Mouse (Mus musculus) embryonic facial prominence, embryonic 14.5 days (tissue): ENCODE measurements around the gene Iqgap2. TPM values are rescaled to one million over a fixed set of nuclear protein-coding genes. Genes with fewer than 3 reads are reported as not detected.

Source experiments
- ATAC-seq: fragments of 200-750 bp; cut with Nextera tagmentation; 2 replicates; pipeline ENCODE4 v1.8.0; 2017; ENCODE audit warnings: low read depth, moderate number of reproducible peaks, moderate TSS enrichment
- DNase-seq: peaks from one replicate; pipeline ENCODE4 v3.0.0-alpha.2; 2015; ENCODE audit warnings: low spot score
- H3K27ac ChIP-seq: fragments of 300-500 bp; sonication (generic); replicated peaks from 2 replicates; pipeline ENCODE4 v1.5.1; 2014; ENCODE audit warnings: low read depth, mild to moderate bottlenecking, low read length, moderate library complexity
- H3K27me3 ChIP-seq: fragments of 300-500 bp; sonication (generic); replicated peaks from 2 replicates; pipeline ENCODE4 v1.6.1; 2014; ENCODE audit warnings: low read length; ENCODE audit not compliant: control insufficient read depth, insufficient read depth
- H3K36me3 ChIP-seq: fragments of 300-500 bp; sonication (generic); 2 replicates; pipeline ENCODE4 v1.6.1; 2014; ENCODE audit warnings: low read length, mixed read lengths; ENCODE audit not compliant: control insufficient read depth, insufficient read depth
- H3K4me1 ChIP-seq: fragments of 300-500 bp; sonication (generic); 2 replicates; pipeline ENCODE4 v1.6.1; 2014; ENCODE audit warnings: antibody characterized with exemption, low read length; ENCODE audit not compliant: control insufficient read depth, insufficient read depth
- H3K4me2 ChIP-seq: fragments of 300-500 bp; sonication (generic); 2 replicates; pipeline ENCODE4 v1.6.1; 2014; ENCODE audit warnings: low read depth, mild to moderate bottlenecking, low read length, moderate library complexity, mixed read lengths
- H3K4me3 ChIP-seq: fragments of 300-500 bp; sonication (generic); 2 replicates; pipeline ENCODE4 v1.5.1; 2014; ENCODE audit warnings: low read depth, mild to moderate bottlenecking, low read length
- H3K9ac ChIP-seq: fragments of 300-500 bp; sonication (generic); 2 replicates; pipeline ENCODE4 v1.6.1; 2014; ENCODE audit warnings: low read depth, mild to moderate bottlenecking, low read length, moderate library complexity, mixed read lengths
- H3K9me3 ChIP-seq: fragments of 300-500 bp; sonication (generic); 2 replicates; pipeline ENCODE4 v1.6.1; 2016; ENCODE audit warnings: low read length; ENCODE audit not compliant: control insufficient read depth
- WGBS: fragments of 180-500 bp; shearing (Covaris S2); extraction: QIAGEN DNeasy Blood & Tissue Kit; methylation state at CpG from one replicate; pipeline ENCODE4 v1.1.7; 2014; 5-methylcytosine and 5-hydroxymethylcytosine counted together
- polyA plus RNA-seq: library from polyadenylated mRNA; unstranded; fragments of >200 nt; fragmentation: Nextera tagmentation; extraction: Ambion mirVana; gene quantifications from 2 replicates; pipeline ENCODE4 v1.2.1, GENCODE M21; 2014

Iqgap2 gene
- polyA plus RNA-seq, 1 experiment from 2014 or later = 13.7 TPM

DNA sequence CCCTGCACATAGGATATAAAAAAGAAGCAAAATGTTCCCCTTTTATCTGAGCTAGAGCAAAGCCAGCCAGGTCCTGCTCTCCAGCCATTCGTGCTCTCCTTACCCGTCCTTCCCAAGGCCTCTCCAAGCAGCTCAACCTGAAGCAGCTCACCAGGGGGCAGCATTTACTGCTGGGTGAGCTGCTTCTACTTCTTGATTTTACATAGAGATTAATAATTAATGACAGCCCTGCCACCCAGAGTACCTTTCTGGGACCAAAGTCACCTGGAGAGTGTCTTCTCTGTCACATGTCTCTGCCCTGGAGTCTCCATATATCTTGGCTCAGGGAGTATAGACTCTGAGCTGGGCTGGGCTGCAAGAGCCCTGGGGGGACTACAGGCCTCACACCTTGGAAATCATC is 114.5 kb downstream of the Iqgap2 start:
- DNase-seq = peak; percentile 72
- no peak overlapping the region for H3K27ac ChIP-seq
- peaks cover 16% of the 10 kb centered on the region for H3K4me1 ChIP-seq
- WGBS = 22% methylated on average over 2 of the region's 2 CpGs
- H3K9ac ChIP-seq = no peak overlapping the region
- H3K4me2 ChIP-seq = no peak overlapping the region
- H3K27me3 ChIP-seq = no peaks in the 10 kb centered on the region
- H3K36me3 ChIP-seq = no peaks in the 10 kb centered on the region
- peak; percentile 38; the same call in 1 of the 2 replicates for ATAC-seq
- H3K9me3 ChIP-seq = no peaks in the 10 kb centered on the region
- no peak overlapping the region for H3K4me3 ChIP-seq

DNA sequence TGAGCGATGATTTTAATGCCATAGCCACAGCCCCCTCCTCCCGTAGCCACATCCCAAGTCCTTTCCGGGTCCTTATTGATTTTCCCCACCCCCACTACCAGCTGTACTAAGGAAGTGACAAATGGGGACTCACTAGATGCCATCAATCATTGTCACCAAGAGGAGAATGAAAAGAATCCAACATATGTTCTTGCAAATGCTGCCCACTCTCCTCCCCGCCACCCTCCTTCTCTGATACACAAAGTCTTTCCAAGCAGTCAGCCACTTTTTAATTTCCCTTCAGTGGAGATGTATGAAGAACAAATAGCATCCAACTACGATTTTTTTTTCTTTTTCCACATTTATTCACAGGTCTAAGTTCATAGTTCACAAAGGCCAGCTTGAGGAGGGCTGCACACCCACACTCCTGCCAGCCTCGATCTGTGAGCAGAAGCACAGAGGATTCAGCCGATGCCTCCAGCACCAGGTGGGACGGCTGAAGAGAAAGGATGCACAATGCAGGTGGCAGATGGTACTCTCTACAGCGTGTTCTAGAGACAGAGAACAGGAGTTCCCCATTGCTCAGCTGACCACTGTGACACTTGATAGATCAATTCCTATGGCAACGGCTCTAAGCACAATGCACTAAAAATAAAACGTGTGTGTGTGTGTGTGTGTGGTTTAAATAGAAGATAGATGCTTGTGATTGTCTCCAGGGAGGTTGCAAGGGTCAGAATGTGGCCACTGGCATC is 116.6 kb downstream of the Iqgap2 start:
- H3K9me3 ChIP-seq = no peaks in the 10 kb centered on the region
- DNase-seq = no peak
- H3K27me3 ChIP-seq = no peaks in the 10 kb centered on the region
- no peaks in the 10 kb centered on the region for H3K36me3 ChIP-seq
- no peak overlapping the region for H3K9ac ChIP-seq
- H3K4me1 ChIP-seq = peaks cover 20% of the 10 kb centered on the region
- no peak overlapping the region for H3K4me2 ChIP-seq
- WGBS = 54% methylated on average over 11 of the region's 11 CpGs
- ATAC-seq = no peak; the same call in 1 of the 2 replicates
- H3K4me3 ChIP-seq = no peak overlapping the region
- no peak overlapping the region for H3K27ac ChIP-seq

DNA sequence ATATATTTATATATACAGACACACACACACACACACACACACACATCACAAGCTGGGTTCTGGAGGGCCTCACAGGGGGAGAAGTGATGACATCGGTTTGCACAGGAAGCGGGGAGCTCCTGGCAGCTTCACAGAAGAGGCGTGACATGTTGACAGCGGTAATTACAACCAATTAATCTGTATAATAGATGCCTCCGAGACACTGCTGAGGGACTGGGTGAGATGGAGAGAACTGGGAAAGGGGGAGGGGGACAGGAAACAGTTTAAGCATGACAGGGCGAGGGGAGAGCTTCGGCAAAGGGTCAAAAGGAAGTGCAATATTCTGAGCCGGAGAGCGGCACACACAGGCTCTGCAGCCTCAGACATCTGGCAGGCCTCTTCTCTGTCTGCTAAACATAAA is 126.7 kb downstream of the Iqgap2 start:
- H3K9me3 ChIP-seq = no peaks in the 10 kb centered on the region
- no peak overlapping the region for H3K4me3 ChIP-seq
- H3K9ac ChIP-seq = no peak overlapping the region
- WGBS = 8% methylated on average over 9 of the region's 9 CpGs
- H3K4me1 ChIP-seq = peaks cover 21% of the 10 kb centered on the region
- no peaks in the 10 kb centered on the region for H3K27me3 ChIP-seq
- DNase-seq (peak; percentile 83), ATAC-seq (peak; percentile 74)
- H3K4me2 ChIP-seq = peak overlapping the region; percentile 31
- H3K27ac ChIP-seq = peak overlapping the region; percentile 34; the same call in 1 of the 2 replicates
- H3K36me3 ChIP-seq = no peaks in the 10 kb centered on the region

DNA sequence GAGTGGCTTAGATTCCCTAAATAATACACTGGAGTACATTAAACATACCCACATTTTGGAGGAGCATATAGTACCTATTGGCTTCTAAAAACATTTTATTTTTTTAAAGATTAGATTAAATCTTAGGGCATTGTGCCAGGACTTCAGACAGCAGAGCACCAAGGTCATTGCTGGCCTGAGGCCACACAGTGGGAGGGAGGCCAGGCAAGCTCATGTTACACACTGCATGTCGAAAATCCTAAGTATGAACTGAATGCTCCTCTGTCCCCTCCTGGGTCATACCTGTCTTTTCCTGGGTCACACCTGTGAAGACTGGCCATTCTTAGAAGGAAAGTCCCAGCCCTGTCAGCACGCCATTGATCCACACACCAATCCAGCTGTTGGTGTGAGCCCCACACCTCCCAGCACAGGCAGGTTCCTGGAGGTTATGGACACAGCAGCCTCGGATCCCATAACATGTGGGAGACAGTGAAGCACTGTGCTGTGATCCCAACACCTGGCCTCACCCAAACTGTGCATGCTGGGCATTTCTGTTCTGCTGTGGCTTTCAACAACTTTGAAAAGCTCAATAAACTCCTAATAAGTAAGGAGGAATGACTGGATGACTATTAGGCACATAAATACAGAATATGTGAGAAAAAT is 127.7 kb downstream of the Iqgap2 start:
- DNase-seq = no peak
- no peak for ATAC-seq
- H3K36me3 ChIP-seq = no peaks in the 10 kb centered on the region
- no peak overlapping the region for H3K4me3 ChIP-seq
- H3K9ac ChIP-seq = no peak overlapping the region
- H3K4me2 ChIP-seq = no peak overlapping the region
- peaks cover 21% of the 10 kb centered on the region for H3K4me1 ChIP-seq
- 32% methylated on average over 3 of the region's 3 CpGs for WGBS
- H3K9me3 ChIP-seq = no peaks in the 10 kb centered on the region
- H3K27ac ChIP-seq = peak overlapping the region; percentile 48
- no peaks in the 10 kb centered on the region for H3K27me3 ChIP-seq

DNA sequence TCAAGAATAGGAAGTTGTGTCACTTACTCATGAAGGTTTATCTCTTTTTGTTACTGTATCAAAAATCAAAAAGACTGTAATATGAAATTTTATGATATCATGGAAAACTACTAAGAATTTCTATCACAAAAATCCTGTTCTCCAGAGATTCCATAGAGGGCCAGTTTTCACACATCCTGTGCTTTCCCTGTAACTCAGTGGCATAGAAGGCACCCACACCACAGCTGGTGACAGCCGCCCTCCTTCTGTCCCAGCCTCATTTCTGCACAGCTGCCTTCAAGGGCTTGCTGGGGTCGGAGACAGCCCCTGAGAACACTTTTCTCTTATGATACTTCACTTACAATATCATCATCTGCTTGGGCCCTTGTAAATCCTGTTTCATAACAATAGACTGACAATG is 131.9 kb downstream of the Iqgap2 start:
- no peak for ATAC-seq
- no peak for DNase-seq
- 86% methylated on average over 2 of the region's 2 CpGs for WGBS
- Histone ChIP-seq H3K27ac (no peak overlapping the region), H3K27me3 (no peaks in the 10 kb centered on the region), H3K4me2 (no peak overlapping the region), H3K36me3 (no peaks in the 10 kb centered on the region), H3K9ac (no peak overlapping the region), H3K9me3 (no peaks in the 10 kb centered on the region), H3K4me3 (no peak overlapping the region), H3K4me1 (peaks cover 16% of the 10 kb centered on the region)

DNA sequence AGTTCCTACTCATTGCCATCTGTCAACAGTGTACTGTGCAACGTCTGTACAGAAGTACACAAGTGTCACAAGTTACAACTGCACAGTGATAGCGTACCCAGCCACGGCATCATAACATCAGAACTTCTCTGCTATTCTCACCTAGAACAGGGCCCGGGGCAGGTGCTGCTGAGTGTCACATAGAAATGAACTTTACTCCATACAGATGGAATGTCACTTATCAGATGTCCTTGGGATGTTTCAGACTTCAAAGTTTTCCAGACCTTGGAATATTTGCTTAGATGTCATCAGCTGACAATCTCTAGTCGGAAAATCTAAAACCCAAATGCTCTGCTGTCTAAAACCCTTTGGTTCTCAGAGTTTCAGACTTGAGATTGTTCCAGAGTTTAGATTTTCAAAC is 137.4 kb downstream of the Iqgap2 start:
- H3K4me1 ChIP-seq = no peaks in the 10 kb centered on the region
- DNase-seq (no peak), ATAC-seq (no peak)
- no peak overlapping the region for H3K9ac ChIP-seq
- H3K9me3 ChIP-seq = no peaks in the 10 kb centered on the region; the same call in 1 of the 2 replicates
- no peaks in the 10 kb centered on the region for H3K36me3 ChIP-seq
- WGBS = 82% methylated on average over 5 of the region's 5 CpGs
- H3K27me3 ChIP-seq = no peaks in the 10 kb centered on the region
- H3K27ac ChIP-seq = no peak overlapping the region
- H3K4me3 ChIP-seq = no peak overlapping the region
- H3K4me2 ChIP-seq = no peak overlapping the region

DNA sequence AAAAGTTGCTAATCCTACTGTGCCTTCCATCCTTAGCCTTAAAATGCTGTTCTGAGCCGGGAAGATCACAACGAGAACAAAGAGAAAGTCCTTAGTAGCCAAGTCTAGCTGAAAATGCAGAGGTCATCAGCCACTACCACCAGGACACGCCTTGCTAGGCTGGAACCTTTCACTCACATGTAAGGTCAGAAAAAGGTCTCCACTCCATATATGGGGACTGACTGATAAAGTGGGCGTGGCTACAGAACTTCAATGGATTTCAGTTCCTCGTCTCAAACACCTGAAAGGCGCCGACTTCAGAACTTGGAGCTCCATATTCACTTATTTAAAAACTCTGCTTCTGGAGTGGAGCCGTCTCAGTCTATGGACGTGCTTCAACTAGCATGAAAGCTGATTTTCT is 139.3 kb downstream of the Iqgap2 start:
- H3K9ac ChIP-seq = no peak overlapping the region
- H3K36me3 ChIP-seq = no peaks in the 10 kb centered on the region
- H3K27ac ChIP-seq = no peak overlapping the region
- DNase-seq (no peak), ATAC-seq (no peak)
- WGBS = 81% methylated on average over 9 of the region's 9 CpGs
- H3K9me3 ChIP-seq = no peaks in the 10 kb centered on the region; the same call in 1 of the 2 replicates
- H3K4me3 ChIP-seq = no peak overlapping the region
- 0 out of 2 replicates have a peak, but pooled peaks cover 5% of the 10 kb centered on the region for H3K4me1 ChIP-seq
- no peak overlapping the region for H3K4me2 ChIP-seq
- H3K27me3 ChIP-seq = no peaks in the 10 kb centered on the region

DNA sequence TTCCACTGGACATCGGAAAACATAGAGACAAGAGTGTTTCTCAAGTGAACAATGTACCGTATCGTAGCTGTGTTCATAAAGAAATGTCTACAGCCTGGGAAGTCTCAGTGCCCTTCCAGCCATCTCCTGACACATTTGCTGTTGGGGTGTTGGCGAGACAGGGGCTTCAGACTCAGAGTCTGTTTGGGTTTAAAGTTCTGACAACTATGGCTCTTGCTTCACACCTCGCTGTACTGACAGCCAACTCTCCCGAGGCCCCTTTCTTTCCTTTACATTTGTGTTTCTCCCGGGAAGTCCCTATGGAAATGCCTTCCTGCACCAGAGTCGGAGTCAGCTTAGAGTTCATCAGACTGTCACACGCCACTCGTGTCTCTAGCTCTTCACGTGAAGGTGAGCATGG is 144.2 kb downstream of the Iqgap2 start:
- Histone ChIP-seq H3K27ac (peak overlapping the region; percentile 28; the same call in 1 of the 2 replicates), H3K36me3 (no peaks in the 10 kb centered on the region), H3K9ac (no peak overlapping the region), H3K4me2 (no peak overlapping the region), H3K4me3 (no peak overlapping the region), H3K27me3 (no peaks in the 10 kb centered on the region), H3K4me1 (peaks cover 43% of the 10 kb centered on the region), H3K9me3 (no peaks in the 10 kb centered on the region)
- DNase-seq (no peak), ATAC-seq (no peak)
- WGBS = 55% methylated on average over 11 of the region's 11 CpGs
